Mouse (Mus musculus) 3134 (cell line): ENCODE results near the gene Hvcn1.

Experiments
- DNase-seq: peaks from one replicate; pipeline ENCODE4 v3.0.0-alpha.2; 2011; ENCODE audit warnings: low spot score; ENCODE audit not compliant: insufficient read length; ENCODE audit errors: extremely low read depth

Hvcn1 gene

DNA sequence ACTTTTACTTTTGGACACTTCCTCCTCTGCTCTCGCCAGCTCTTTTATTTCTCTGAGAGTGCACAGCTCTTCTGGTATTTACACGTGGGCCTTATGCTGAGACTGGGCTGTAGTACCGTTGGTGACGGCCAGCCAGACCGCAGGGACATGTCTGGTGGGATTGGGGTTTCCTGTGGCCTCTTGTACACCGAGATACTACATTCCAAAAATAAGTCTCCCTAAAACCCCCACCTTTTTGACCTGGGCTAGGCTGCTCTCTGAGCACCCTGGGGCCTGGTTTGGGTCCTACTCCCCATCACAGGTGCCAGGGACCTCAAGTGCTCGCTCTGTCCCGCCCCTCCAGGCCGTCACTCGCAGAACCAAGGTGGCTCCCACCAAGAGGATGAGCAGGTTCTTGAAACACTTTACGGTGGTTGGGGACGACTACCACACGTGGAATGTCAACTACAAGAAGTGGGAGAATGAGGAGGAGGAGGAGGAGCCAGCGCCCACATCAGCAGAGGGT, 26.5 kb downstream of the Hvcn1 start:
- no peak for DNase-seq

DNA sequence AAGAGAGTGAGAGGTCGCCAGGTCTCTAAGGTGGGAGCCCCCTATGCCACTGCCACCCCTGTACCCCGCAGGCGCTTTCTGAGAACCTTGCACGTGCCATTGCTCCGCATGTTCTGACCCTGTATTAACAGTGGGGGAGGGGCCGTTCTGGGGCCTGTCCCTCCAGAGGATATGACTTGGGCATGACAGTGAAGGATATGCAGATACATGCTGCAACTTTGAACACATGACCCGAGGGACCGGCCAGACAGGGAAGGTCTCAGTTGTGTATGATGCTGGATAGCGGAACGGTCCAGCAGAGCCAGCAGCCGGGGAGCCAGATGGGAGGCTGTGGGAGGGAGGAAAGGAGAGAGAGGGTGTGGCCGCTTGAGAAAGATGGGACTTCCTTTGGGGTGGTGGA, 27.1 kb downstream of the Hvcn1 start:
- DNase-seq, result no peak

DNA sequence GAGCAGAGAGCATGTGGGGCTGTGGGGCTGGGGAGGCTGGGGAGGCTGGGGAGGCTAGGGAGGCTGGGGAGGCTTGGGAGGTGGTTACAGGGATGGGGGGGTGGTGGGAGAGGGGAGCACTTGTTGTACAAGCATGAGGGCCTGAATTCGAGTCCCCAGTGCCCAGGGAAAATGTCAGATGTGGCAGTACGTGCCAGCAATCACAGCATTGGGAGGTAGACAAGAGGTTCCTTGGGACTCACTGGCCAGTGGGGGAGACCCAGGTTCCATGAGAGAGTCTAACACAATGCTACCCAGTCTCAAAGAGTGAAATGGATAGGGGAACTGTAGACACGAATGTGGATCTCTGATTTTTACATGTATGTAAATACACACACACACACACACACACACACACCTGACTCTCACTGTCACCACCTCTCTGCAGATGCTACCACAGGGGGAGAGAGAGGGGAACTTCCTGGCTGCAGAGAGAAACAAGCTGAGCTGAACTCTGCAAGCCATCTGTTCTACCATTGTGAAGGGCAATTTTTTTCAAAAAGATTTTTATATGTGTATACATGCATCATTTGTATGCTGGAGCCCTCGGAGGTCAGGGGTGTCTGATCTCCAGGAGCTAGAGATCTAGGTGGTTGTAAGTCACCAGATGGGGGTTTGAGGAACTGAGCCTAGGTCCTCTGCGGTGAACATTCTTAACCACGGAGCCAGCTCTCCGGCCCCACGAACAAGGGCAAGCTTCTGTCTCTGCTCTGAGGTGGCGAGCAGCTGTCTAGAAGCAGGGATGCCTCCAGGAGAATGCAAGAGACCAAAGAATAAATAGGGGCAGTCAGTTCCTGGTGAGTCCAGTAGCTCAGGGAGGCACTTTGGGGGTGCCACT, 28.0 kb downstream of the Hvcn1 start:
- DNase-seq, result no peak

GRCm38 (mm10) chr5:122235196-122235836, 28.7 kb downstream of the Hvcn1 start:
- DNase-seq, result no peak

- DNase-seq, result no peak
Observed at GRCm38 (mm10) chr5:122237200-122237599, 30.6 kb downstream of the Hvcn1 start.

DNA sequence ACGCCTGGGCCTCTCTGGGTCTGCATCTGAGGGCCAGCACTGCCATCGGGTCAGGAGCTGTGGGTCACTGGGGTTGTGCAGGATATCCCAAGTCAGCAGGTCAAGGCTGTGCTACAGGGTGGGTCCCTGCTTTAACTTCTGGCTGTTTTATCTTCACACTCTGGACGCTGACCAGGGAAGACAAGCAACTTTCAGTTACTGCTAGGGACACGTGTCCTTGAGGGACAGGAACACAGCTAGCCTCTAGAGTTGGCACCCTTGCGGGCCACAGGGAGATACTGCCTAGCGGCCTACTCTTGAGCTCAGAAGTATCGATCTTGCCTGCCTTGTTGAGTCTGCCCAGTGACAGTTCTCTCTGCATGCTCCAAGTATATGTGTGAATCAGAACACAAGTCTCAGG, 33.0 kb downstream of the Hvcn1 start:
- DNase-seq, result no peak

GRCm38 (mm10) chr5:122240521-122240920, 33.9 kb downstream of the Hvcn1 start:
- DNase-seq, result no peak

- DNase-seq, result no peak
Observed at GRCm38 (mm10) chr5:122240989-122241388, 34.4 kb downstream of the Hvcn1 start.

DNA sequence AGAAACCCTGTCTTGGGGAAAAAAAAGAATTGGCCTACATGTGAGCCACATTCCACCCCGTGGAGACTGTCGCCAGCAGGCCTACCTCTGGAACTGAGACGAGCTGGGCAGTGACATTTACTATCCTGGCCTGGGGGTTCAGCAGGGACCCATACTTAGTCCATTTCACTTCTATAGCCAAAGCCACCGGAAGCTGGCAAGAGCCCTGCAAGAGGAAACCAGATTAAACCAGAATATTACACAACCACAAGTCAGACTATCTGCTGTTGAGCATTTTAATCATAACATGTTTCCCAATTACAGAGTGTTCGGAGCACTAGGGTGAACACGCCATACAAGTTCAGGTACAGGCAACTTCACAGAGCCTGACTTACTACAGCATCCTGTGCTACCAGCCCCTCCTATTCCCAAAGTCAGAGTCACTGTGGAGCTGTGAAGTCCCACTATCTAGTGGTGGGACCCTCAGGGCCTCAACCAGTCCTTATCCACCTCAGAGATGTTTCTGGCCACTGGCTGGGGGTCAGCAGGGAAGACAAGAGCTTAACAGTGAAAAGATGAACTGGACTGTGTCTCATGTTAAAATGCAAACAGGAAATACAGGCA, 36.0 kb downstream of the Hvcn1 start:
- DNase-seq, result no peak

DNA sequence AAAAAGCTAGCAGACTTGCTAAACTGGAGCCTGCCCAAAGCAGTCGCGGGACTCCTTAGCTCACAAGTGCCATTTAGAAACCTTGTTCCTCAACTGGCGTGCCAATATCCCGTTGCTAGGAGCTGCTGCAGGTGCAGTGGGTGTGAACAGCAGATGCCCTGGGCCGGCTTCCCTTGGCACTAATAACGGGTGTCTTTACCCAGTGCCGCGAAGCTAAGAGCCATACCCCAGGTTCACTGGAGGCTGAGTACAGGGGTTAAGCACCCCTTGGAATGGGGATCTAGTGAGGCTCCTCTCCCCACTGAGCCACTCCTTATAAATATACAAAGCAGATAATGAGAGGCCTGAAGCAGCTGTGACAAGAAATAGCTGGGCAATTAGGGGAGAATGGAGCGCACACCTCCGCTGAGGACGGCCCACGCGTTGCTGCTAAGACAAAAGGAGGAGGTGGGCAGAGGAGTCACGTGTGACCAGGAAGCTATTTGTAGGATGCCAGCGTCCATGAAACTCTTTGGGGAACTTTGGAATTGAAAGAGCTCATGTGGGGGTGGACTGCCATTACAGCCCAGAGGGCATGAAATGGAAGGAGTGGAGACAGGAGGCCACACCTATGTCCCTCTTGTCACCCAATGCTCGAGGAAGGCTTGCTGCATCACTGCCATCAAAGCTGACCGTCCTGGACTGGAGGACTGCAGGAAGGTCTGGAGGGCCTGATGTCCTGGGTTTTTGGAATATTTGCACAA, 37.3 kb downstream of the Hvcn1 start:
- no peak for DNase-seq

- DNase-seq, result no peak
Observed at GRCm38 (mm10) chr5:122245186-122245585, 38.6 kb downstream of the Hvcn1 start.

DNA sequence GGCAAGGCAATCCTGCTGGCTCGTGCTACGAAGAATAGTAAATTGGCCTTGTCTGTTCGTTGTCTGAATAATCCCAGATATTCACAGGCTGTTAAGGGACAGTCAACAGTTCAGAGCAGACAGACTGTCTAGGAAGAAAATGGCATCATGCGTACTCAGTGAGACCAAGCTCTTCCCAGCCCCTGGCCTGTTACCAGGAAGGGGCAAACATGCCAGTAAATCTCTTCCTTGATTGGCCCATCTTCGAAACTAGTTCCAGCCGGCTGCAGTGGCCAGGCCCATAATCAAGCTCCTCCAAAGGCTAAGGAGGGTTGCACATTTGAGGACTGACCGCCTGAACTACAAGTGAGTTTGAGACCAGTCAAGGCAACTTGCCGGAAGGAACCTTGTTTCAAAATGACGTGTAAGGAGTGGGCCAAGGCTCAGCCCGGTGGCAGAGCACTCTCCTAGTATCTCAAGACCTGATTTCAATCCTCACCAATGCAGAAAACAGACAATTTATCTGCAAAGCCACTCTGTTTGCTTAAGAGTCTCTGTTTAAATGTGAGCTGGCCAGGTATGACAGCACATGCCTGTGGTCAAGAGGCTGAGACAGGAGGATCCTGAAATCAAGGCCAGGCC, 40.1 kb downstream of the Hvcn1 start:
- DNase-seq, result no peak

GRCm38 (mm10) chr5:122247529-122247928, 40.9 kb downstream of the Hvcn1 start:
- no peak for DNase-seq

- DNase-seq, result no peak
Observed at GRCm38 (mm10) chr5:122247934-122248333, 41.3 kb downstream of the Hvcn1 start.

DNA sequence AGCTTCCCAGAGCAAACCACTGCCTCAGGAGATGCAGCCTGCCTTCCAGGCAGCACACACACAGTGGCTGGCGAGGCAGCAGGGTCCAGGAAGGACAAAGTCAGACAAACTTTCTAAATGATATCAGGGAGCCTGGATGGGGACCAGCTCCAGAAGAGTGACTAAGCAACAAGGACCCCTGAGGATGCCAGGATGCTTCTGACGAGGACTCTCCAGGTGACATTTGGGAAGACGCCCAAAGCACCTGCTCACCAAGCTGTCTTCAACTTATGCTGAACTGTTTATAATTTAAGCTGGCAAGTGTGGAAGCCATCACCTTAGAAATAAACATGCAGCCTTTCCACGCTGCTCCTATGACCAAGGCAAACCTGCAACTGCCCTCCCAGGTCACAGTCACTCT, 42.7 kb downstream of the Hvcn1 start:
- DNase-seq, result no peak

DNA sequence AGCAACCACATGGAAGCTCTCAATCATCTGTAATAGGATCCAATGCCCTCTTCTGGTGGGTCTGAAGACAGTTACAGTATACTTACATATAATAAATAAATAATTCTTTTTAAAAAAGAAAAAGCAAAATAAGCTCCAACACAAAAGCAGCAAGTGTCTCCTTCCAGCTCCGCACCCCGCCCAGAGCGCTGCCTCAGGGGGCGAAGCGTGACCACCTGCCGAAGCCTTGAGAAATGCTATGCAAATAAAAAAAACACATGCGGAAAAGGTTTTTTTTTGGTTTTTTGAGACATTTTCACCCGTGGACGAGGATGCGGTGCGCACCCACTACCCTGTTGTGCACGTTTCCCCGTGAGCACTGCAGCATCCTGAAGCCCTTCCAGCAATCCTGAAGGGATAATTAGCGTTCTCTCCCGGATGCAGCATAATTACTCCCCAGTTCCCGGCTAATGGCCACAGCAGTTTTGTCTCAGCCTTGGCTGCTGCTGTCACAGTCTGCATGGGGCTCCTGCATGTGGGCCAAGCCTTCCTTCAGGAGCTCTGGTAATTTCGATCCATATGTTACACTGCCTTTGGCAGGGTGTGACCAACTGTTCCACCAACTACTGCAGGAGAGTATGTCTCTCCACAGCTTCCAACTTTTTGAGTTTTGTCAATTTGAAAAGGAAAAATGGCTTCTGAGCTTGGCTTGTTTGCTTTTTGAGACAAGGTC, 45.4 kb downstream of the Hvcn1 start:
- DNase-seq, result no peak

DNA sequence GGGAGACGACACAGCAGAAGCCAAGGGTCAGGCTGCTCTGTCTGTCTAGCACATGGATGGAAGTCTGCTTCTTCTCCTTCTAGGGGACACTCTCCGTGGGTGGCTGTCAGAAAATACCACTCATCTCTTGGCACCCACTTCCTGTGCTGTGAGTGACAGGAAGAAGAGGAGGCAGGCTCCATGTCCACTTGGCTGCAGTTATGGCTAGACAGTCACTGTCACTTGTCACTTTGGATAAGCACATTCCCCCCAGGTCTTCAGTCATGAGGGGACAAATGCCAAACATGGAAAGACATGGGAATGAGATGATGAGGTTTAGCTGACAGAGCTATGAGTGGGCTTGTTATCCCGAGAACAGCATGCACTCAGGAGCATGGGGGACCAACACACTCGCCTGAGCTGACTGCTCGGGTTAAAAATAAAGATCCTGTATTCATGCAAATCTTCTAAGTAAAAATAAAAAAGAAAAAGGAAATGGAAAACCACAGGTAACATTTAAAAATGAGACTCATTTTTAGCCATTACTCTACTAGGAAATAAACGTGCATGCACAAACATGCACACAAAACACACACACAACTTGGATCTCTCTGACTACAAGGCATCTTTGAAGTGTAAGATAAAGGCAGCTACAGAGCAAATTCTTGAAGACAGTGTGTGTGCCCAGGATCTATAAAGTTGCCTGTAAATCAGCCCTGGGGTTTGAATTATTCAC, 51.6 kb downstream of the Hvcn1 start:
- DNase-seq, result no peak

- DNase-seq, result no peak
Observed at GRCm38 (mm10) chr5:122262104-122262503, 55.5 kb downstream of the Hvcn1 start.
